9 mouse cellular contexts compared by ENCODE assay signal in the genomic region with DNA sequence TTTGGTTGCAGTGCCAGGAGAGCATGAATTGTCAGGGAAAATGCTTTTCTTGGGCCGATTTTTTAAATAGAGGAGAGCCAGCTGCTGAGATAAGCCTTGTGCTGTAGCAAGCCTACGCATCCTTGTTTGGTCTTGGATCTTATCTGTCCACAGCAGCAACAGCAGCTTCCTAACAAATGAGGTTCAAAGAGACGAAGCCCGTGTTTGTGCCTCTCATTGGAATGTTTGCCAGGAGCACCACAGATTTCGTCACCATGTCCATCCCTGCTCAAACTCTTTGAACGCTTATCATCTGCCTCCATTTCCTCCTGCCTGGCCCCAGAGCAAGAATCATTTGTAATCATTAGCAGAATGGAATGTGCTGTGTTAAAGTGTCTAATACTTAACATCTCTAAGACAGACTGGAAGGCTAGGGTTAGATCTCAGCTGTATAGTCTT. TPM values are rescaled to one million over a fixed set of nuclear protein-coding genes. Genes with fewer than 3 reads are reported as not detected.
A peak's percentile ranks its signal among the peaks of the same experiment; 100 is the strongest.
DNase-seq lines count a peak whose midpoint lies in the region; TF ChIP-seq lines count a peak whose summit lies in the region.
"Had no signal": no experiment of that assay in that cellular context is flagged by ENCODE, and none has a peak within 500 bp of the region (broad histone marks: within the 10 kb centered on the region; RNA-seq: fewer than 3 reads in every experiment).

No protein-coding gene starts in this region.

- H3K27ac ChIP-seq in kidney, adult 2 months (ENCODE audit: insufficient read depth, low read depth, low read length): peak overlapping the region; percentile 81

- H3K4me3 ChIP-seq in kidney, adult 2 months (ENCODE audit: insufficient read depth, low read depth, low read length): no peak overlapping the region

- H3K36me3 ChIP-seq in kidney, adult 2 months (ENCODE audit: control insufficient read depth, insufficient read depth, low read length): no peaks in the 10 kb centered on the region

- no peaks in the 10 kb centered on the region for H3K27me3 ChIP-seq in kidney, adult 2 months (replicated peaks; ENCODE audit: control insufficient read depth, insufficient read depth, low read length)

- 14% methylated on average over 6 of the region's 6 CpGs for WGBS in kidney, adult 2 months

- H3K4me1 ChIP-seq in kidney, adult 2 months (ENCODE audit: control insufficient read depth, insufficient read depth, low read length): peaks cover 28% of the 10 kb centered on the region

- TF ChIP-seq CTCF in kidney, adult 2 months (conservative IDR thresholded peaks at IDR 0.05; ENCODE audit: insufficient read depth, insufficient read length, low read depth, low read length): no peak

- DNase-seq in adrenal gland, adult 2 months: peak; percentile 54
- DNase-seq in adrenal gland, postnatal 25 days: no peak
- peak; percentile 58 for DNase-seq in heart, adult 8-10 months (ENCODE audit: low spot score)
- DNase-seq in kidney, adult 2 months: peak; percentile 90
- peak; percentile 86 to 88 for DNase-seq in lung, adult 18-20 months
- DNase-seq in layer of hippocampus, adult 11-12 months (ENCODE audit: low spot score): no peak
- DNase-seq in right cerebral cortex, postnatal 14 days: no peak
- no peak for DNase-seq in gastrocnemius, adult 18-20 months (ENCODE audit: low spot score)

- TF ChIP-seq POLR2A in kidney, adult 2 months (IDR thresholded peaks at IDR 0.05; ENCODE audit: low read depth, low read length): no peak

RNA-seq across cellular contexts. Expression of gene Ddah1, which starts 40.3 kb away (rescaled TPM):
- 1 to 10 TPM; 1.8 to 3.6 TPM for total RNA-seq in adrenal gland, adult 2 months (2021)
- polyA plus RNA-seq in adrenal gland, adult 2 months (2012; rRNA removed): 1.1 and 1.5 TPM in 2 replicates
- 1.5 and 1.6 TPM in 2 replicates for total RNA-seq in adrenal gland, postnatal 25 days (2021)
- total RNA-seq in heart, adult 8-10 months (2022): 1 to 10 TPM; 6.3 to 9.3 (median 7.5) TPM
- polyA plus RNA-seq in kidney, adult 2 months (2012; rRNA removed): 143 and 159 TPM in 2 replicates
- total RNA-seq in gastrocnemius, adult 18-20 months (2021): 1 to 10 TPM; 2.7 to 4.4 TPM
- total RNA-seq: hematopoietic stem cell, adult 5-6 weeks had no signal

Comparison
In these comparisons a context has a peak if more than half of its experiments do, and no peak if none do; other contexts are left out.
1. DNase-seq: peak in adrenal gland, adult 2 months (single experiment), heart, adult 8-10 months (single experiment), kidney, adult 2 months (single experiment) and lung, adult 18-20 months (2 of 2); none in adrenal gland, postnatal 25 days (single experiment), layer of hippocampus, adult 11-12 months (single experiment), right cerebral cortex, postnatal 14 days (single experiment) and gastrocnemius, adult 18-20 months (single experiment).